Mouse (Mus musculus): ENCODE measurements around the gene Zfp398.
"Not testable (repeated sequence)": the region's sequence is repeated elsewhere in the genome, so short reads cannot be mapped to it uniquely, and the experiment has no call there.

- not testable (repeated sequence) for TF ChIP-seq POLR2A, CTCF (IDR thresholded peaks at IDR 0.05; ENCODE audit: insufficient read depth, low read depth, low read length)
Measured at GRCm38 (mm10) chr6:47857729-47858128, 22.3 kb downstream of the Zfp398 start.

Data from olfactory bulb, adult 2 months (tissue).